ENCODE assay signal across 8 mouse cellular contexts in the genomic region with DNA sequence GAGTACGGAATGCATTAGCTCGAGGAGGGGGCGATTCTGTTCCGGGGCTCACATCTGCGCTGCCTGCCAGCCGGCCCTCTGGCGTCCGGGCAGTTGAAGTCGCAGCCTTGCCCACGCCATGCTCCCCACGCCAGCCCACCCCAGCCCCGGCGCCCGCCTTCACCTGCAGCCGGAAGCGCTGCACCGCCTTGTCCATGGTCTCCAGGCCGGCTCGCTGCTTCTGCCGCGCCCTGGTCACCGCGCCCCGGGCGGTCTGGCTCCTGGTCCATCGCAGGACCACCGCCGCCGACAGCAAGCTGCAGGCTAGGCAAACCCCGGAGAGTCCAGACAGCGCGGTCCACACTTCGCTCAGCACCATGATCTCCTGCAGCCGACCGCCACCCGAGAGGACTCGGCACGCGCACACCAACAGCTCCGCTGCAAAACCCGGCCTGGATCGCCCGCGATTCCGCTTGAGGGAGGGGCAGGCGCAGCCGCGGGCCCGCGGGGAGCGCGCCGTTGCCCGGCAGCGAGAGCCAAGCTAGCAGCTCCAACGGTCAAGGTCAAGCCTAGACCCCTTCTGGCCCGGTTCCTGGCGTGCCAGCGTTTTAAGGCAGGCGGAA. TPM values are rescaled to one million over a fixed set of nuclear protein-coding genes. Genes with fewer than 3 reads are reported as not detected.
DNase-seq lines count a peak whose midpoint lies in the region; ATAC-seq lines count a peak whose summit lies in the region.

No protein-coding gene starts in this region.

- H3K27ac ChIP-seq in hindbrain, embryonic 13.5 days: peak overlapping the region; percentile 49

- H3K36me3 ChIP-seq in hindbrain, embryonic 13.5 days: no peaks in the 10 kb centered on the region

- peak overlapping the region; percentile 80 for H3K9ac ChIP-seq in hindbrain, embryonic 13.5 days

- peak overlapping the region; percentile 86 for H3K4me2 ChIP-seq in hindbrain, embryonic 13.5 days

- WGBS in hindbrain, embryonic 13.5 days: under 1% methylated on average over 60 of the region's 60 CpGs

- peaks cover 62% of the 10 kb centered on the region for H3K27me3 ChIP-seq in hindbrain, embryonic 13.5 days

- H3K9me3 ChIP-seq in hindbrain, embryonic 13.5 days: no peaks in the 10 kb centered on the region

- DNase-seq in MN1 (ENCODE audit: low spot score): peak; percentile 72
- peak; percentile 78 for DNase-seq in cerebellum, adult 9-11 months
- peak; percentile 57 to 59 for DNase-seq in frontal cortex, postnatal 25 days (ENCODE audit: low spot score in 2 of 2)
- peak; percentile 49 for DNase-seq in left cerebral cortex, adult 11 months (ENCODE audit: low spot score)
- DNase-seq in lung, postnatal 36 days: peak; percentile 75
- peak; percentile 92 for DNase-seq in retina, postnatal 1 day
- DNase-seq in urinary bladder, adult 18-20 months (ENCODE audit: low spot score in 2 of 2): peak; percentile 61 to 78

- peaks cover 17% of the 10 kb centered on the region for H3K4me1 ChIP-seq in hindbrain, embryonic 13.5 days (replicated peaks)

- peak overlapping the region; percentile 68 for H3K4me3 ChIP-seq in hindbrain, embryonic 13.5 days

- ATAC-seq in hindbrain, embryonic 13.5 days (ENCODE audit: low FRiP score): peak; percentile 91

RNA-seq across cellular contexts. Expression of gene Faah, which starts 0.3 kb away (rescaled TPM):
- polyA plus RNA-seq in hindbrain, embryonic 13.5 days (2015; fragmentation: Nextera tagmentation; extraction: Ambion mirVana): 13.0 and 13.3 TPM in 2 replicates

RNA-seq across cellular contexts. Expression of gene Nsun4, which starts 36.3 kb away (rescaled TPM):
- 13.8 and 15.7 TPM in 2 replicates for polyA plus RNA-seq in hindbrain, embryonic 13.5 days (2015; fragmentation: Nextera tagmentation; extraction: Ambion mirVana)

RNA-seq across cellular contexts. Expression of gene Uqcrh, which starts 57.5 kb away (rescaled TPM):
- polyA plus RNA-seq in hindbrain, embryonic 13.5 days (2015; fragmentation: Nextera tagmentation; extraction: Ambion mirVana): 441 and 446 TPM in 2 replicates

RNA-seq across cellular contexts. Expression of gene Lrrc41, which starts 57.7 kb away (rescaled TPM):
- 66.4 and 68.5 TPM in 2 replicates for polyA plus RNA-seq in hindbrain, embryonic 13.5 days (2015; fragmentation: Nextera tagmentation; extraction: Ambion mirVana)

Comparison
In these comparisons a context has a peak if more than half of its experiments do, and no peak if none do; other contexts are left out.
1. Peak in every context shown above with its lines: DNase-seq, ATAC-seq, H3K4me3 ChIP-seq and H3K27ac ChIP-seq.